ENCODE assay signal across 9 mouse cellular contexts in genomic region chr6:100502961-100503782, GRCm38 (mm10).
DNase-seq lines count a peak whose midpoint lies in the region; ATAC-seq lines count a peak whose summit lies in the region.
"Had no signal": no experiment of that assay in that cellular context is flagged by ENCODE, and none has a peak within 500 bp of the region (broad histone marks: within the 10 kb centered on the region; RNA-seq: fewer than 3 reads in every experiment).

No protein-coding gene starts in this region.

- H3K27ac ChIP-seq in hindbrain, embryonic 15.5 days (replicated peaks): 0 out of 2 replicates have a peak overlapping the region, but pooled peaks have one; percentile 9
- no peak overlapping the region for H3K27ac ChIP-seq in hindbrain, embryonic 11.5 days (ENCODE audit: low read depth, low read length)
- no peak overlapping the region; the same call in 1 of the 2 replicates for H3K27ac ChIP-seq in embryonic facial prominence, embryonic 11.5 days (replicated peaks; ENCODE audit: low read depth, low read length)
- H3K27ac ChIP-seq in heart, embryonic 16.5 days (ENCODE audit: low read length): no peak overlapping the region
- peak overlapping the region; percentile 75 for H3K27ac ChIP-seq in limb, embryonic 15.5 days

- H3K27me3 ChIP-seq in hindbrain, embryonic 15.5 days: 0 out of 2 replicates have a peak, but pooled peaks cover 10% of the 10 kb centered on the region
- H3K27me3 ChIP-seq in hindbrain, embryonic 11.5 days (ENCODE audit: control insufficient read depth, insufficient read depth, low read length): 0 out of 2 replicates have a peak, but pooled peaks cover 4% of the 10 kb centered on the region
- H3K27me3 ChIP-seq in embryonic facial prominence, embryonic 11.5 days (ENCODE audit: control insufficient read depth, insufficient read depth, low read length): no peaks in the 10 kb centered on the region
- 0 out of 2 replicates have a peak, but pooled peaks cover 2% of the 10 kb centered on the region for H3K27me3 ChIP-seq in heart, embryonic 16.5 days (ENCODE audit: control insufficient read depth, insufficient read depth, low read length)
- H3K27me3 ChIP-seq in limb, embryonic 15.5 days: peaks cover 14% of the 10 kb centered on the region; the same call in 1 of the 2 replicates

- DNase-seq in hindbrain, embryonic 11.5 days (ENCODE audit: low spot score): no peak
- peak; percentile 85 to 95 for DNase-seq in adrenal gland, adult (ENCODE audit: inconsistent age in 2 of 2, low spot score in 1 of 2)
- peak; percentile 84 for DNase-seq in embryonic facial prominence, embryonic 11.5 days (ENCODE audit: low spot score)
- no peak for DNase-seq in spleen, postnatal 4 days (ENCODE audit: low spot score in 2 of 2)

- no peaks in the 10 kb centered on the region for H3K9me3 ChIP-seq in hindbrain, embryonic 15.5 days
- no peaks in the 10 kb centered on the region for H3K9me3 ChIP-seq in hindbrain, embryonic 11.5 days (ENCODE audit: control insufficient read depth, low read length)
- H3K9me3 ChIP-seq in embryonic facial prominence, embryonic 11.5 days (replicated peaks; ENCODE audit: control insufficient read depth, low read length): no peaks in the 10 kb centered on the region
- no peaks in the 10 kb centered on the region for H3K9me3 ChIP-seq in heart, embryonic 16.5 days (replicated peaks; ENCODE audit: control insufficient read depth, low read length)
- no peaks in the 10 kb centered on the region for H3K9me3 ChIP-seq in limb, embryonic 15.5 days
- H3K9me3 ChIP-seq: megakaryocyte, embryonic 14.5 days had no signal

- no peak overlapping the region for H3K9ac ChIP-seq in hindbrain, embryonic 15.5 days
- no peak overlapping the region for H3K9ac ChIP-seq in hindbrain, embryonic 11.5 days (ENCODE audit: low read depth, low read length)
- no peak overlapping the region for H3K9ac ChIP-seq in embryonic facial prominence, embryonic 11.5 days (replicated peaks; ENCODE audit: low read length)
- no peak overlapping the region for H3K9ac ChIP-seq in heart, embryonic 16.5 days (ENCODE audit: low read length)
- H3K9ac ChIP-seq in limb, embryonic 15.5 days: no peak overlapping the region

- H3K4me2 ChIP-seq in hindbrain, embryonic 15.5 days: no peak overlapping the region
- H3K4me2 ChIP-seq in hindbrain, embryonic 11.5 days (replicated peaks; ENCODE audit: low read depth, low read length): no peak overlapping the region
- H3K4me2 ChIP-seq in embryonic facial prominence, embryonic 11.5 days (ENCODE audit: low read depth, low read length): no peak overlapping the region
- H3K4me2 ChIP-seq in heart, embryonic 16.5 days (ENCODE audit: low read depth, low read length): no peak overlapping the region
- H3K4me2 ChIP-seq in limb, embryonic 15.5 days: no peak overlapping the region

- H3K4me1 ChIP-seq in hindbrain, embryonic 15.5 days (replicated peaks): peaks cover 29% of the 10 kb centered on the region
- H3K4me1 ChIP-seq in hindbrain, embryonic 11.5 days (replicated peaks; ENCODE audit: control insufficient read depth, insufficient read depth, low read length): peaks cover 2% of the 10 kb centered on the region; the same call in 1 of the 2 replicates
- H3K4me1 ChIP-seq in embryonic facial prominence, embryonic 11.5 days (ENCODE audit: control insufficient read depth, insufficient read depth, low read length): peaks cover 9% of the 10 kb centered on the region
- peaks cover 7% of the 10 kb centered on the region; the same call in 1 of the 2 replicates for H3K4me1 ChIP-seq in heart, embryonic 16.5 days (ENCODE audit: control insufficient read depth, insufficient read depth, low read length)
- peaks cover 28% of the 10 kb centered on the region for H3K4me1 ChIP-seq in limb, embryonic 15.5 days

- no peaks in the 10 kb centered on the region for H3K36me3 ChIP-seq in hindbrain, embryonic 15.5 days
- H3K36me3 ChIP-seq in hindbrain, embryonic 11.5 days (ENCODE audit: control insufficient read depth, insufficient read depth, low read length): no peaks in the 10 kb centered on the region
- no peaks in the 10 kb centered on the region for H3K36me3 ChIP-seq in embryonic facial prominence, embryonic 11.5 days (replicated peaks; ENCODE audit: control insufficient read depth, insufficient read depth, low read depth, low read length)
- no peaks in the 10 kb centered on the region for H3K36me3 ChIP-seq in heart, embryonic 16.5 days (ENCODE audit: control insufficient read depth, insufficient read depth)
- H3K36me3 ChIP-seq in limb, embryonic 15.5 days: no peaks in the 10 kb centered on the region

- peak; percentile 67 for ATAC-seq in hindbrain, embryonic 15.5 days (ENCODE audit: low FRiP score, low read depth)
- ATAC-seq in hindbrain, embryonic 11.5 days (ENCODE audit: low FRiP score): no peak
- peak; percentile 60 for ATAC-seq in embryonic facial prominence, embryonic 11.5 days (replicated peaks; ENCODE audit: insufficient number of reproducible peaks, low FRiP score, low TSS enrichment, low read depth)
- 0 out of 2 replicates have a peak, but pooled peaks have one; percentile 49 for ATAC-seq in heart, embryonic 16.5 days (replicated peaks; ENCODE audit: extremely low read depth, insufficient read depth, low FRiP score)
- peak; percentile 84 for ATAC-seq in limb, embryonic 15.5 days (ENCODE audit: insufficient number of reproducible peaks, low FRiP score, low TSS enrichment, low read depth)
- no peak for ATAC-seq in megakaryocyte-erythroid progenitor cell, adult 5-6 weeks (replicated peaks; ENCODE audit: low FRiP score, low TSS enrichment, poor library complexity, severe bottlenecking)

- H3K4me3 ChIP-seq in hindbrain, embryonic 15.5 days: no peak overlapping the region
- H3K4me3 ChIP-seq in hindbrain, embryonic 11.5 days (ENCODE audit: low read depth, low read length): no peak overlapping the region
- H3K4me3 ChIP-seq in embryonic facial prominence, embryonic 11.5 days (ENCODE audit: low read depth, low read length): no peak overlapping the region
- H3K4me3 ChIP-seq in heart, embryonic 16.5 days (ENCODE audit: low read length): no peak overlapping the region
- no peak overlapping the region for H3K4me3 ChIP-seq in limb, embryonic 15.5 days
- H3K4me3 ChIP-seq: megakaryocyte, embryonic 14.5 days had no signal

- 57% methylated on average over 14 of the region's 14 CpGs for WGBS in hindbrain, embryonic 15.5 days
- WGBS in hindbrain, embryonic 11.5 days: 56% methylated on average over 14 of the region's 14 CpGs
- WGBS in embryonic facial prominence, embryonic 11.5 days: 31% methylated on average over 14 of the region's 14 CpGs
- WGBS in heart, embryonic 16.5 days: 56% methylated on average over 14 of the region's 14 CpGs
- 25% methylated on average over 14 of the region's 14 CpGs for WGBS in limb, embryonic 15.5 days

Comparison
In these comparisons a context has a peak if more than half of its experiments do, and no peak if none do; other contexts are left out.
1. ATAC-seq: peak in hindbrain, embryonic 15.5 days (single experiment), embryonic facial prominence, embryonic 11.5 days (single experiment), heart, embryonic 16.5 days (single experiment) and limb, embryonic 15.5 days (single experiment); none in hindbrain, embryonic 11.5 days (single experiment) and megakaryocyte-erythroid progenitor cell, adult 5-6 weeks (single experiment).
2. H3K27ac ChIP-seq: peak in hindbrain, embryonic 15.5 days (single experiment) and limb, embryonic 15.5 days (single experiment); none in hindbrain, embryonic 11.5 days (single experiment), embryonic facial prominence, embryonic 11.5 days (single experiment) and heart, embryonic 16.5 days (single experiment).
3. DNase-seq: peak in adrenal gland, adult (2 of 2) and embryonic facial prominence, embryonic 11.5 days (single experiment); none in hindbrain, embryonic 11.5 days (single experiment) and spleen, postnatal 4 days (0 of 2).